Mouse (Mus musculus) spleen, adult 2 months (tissue): ENCODE measurements around the gene Polr2j. TPM values are rescaled to one million over a fixed set of nuclear protein-coding genes. Genes with fewer than 3 reads are reported as not detected.
A peak's percentile ranks its signal among the peaks of the same experiment; 100 is the strongest.

Source experiments
- DNase-seq, 2 experiments: peaks; one replicate each; pipeline versions ENCODE4 v3.0.0 to v3.0.0-alpha.2; 2012 to 2021; ENCODE audit warnings: low spot score in 2 of 2, low read depth in 1 of 2
- H3K27ac ChIP-seq: fragments of 200-500 bp; 2 replicates; pipeline ENCODE4 v1.5.1; 2012; ENCODE audit warnings: low read length, inconsistent platforms; ENCODE audit not compliant: insufficient read depth
- H3K27me3 ChIP-seq: fragments of 200-500 bp; 2 replicates; pipeline ENCODE4 v1.6.1; 2012; ENCODE audit warnings: mild to moderate bottlenecking, moderate library complexity, low read length, inconsistent platforms; ENCODE audit not compliant: control insufficient read depth, insufficient read depth
- H3K36me3 ChIP-seq: fragments of 200-500 bp; 2 replicates; pipeline ENCODE4 v1.6.1; 2012; ENCODE audit warnings: mild to moderate bottlenecking, low read length, inconsistent platforms; ENCODE audit not compliant: control insufficient read depth, insufficient read depth
- H3K4me1 ChIP-seq: fragments of 200-500 bp; 2 replicates; pipeline ENCODE4 v1.6.1; 2011; ENCODE audit warnings: inconsistent platforms; ENCODE audit not compliant: control insufficient read depth, insufficient read depth, insufficient read length
- H3K4me3 ChIP-seq: fragments of 200-500 bp; 2 replicates; pipeline ENCODE4 v1.5.1; 2011; ENCODE audit warnings: mild to moderate bottlenecking, inconsistent platforms; ENCODE audit not compliant: insufficient read depth, insufficient read length; ENCODE audit errors: extremely low read depth
- CTCF ChIP-seq: fragments of 200-500 bp; IDR thresholded peaks from 2 replicates; pipeline ENCODE4 v1.5.1; 2011; ENCODE audit warnings: mild to moderate bottlenecking, inconsistent platforms; ENCODE audit not compliant: insufficient read depth, insufficient read length, insufficient replicate concordance; ENCODE audit errors: extremely low read depth
- POLR2A ChIP-seq: fragments of 200-500 bp; IDR thresholded peaks from 2 replicates; pipeline ENCODE4 v1.6.1; 2011; ENCODE audit warnings: low read depth, low read length, inconsistent platforms
- WGBS: fragments of 180-500 bp; shearing (Covaris S2); methylation state at CpG from one replicate; pipeline ENCODE4 v1.1.7; 2018; 5-methylcytosine and 5-hydroxymethylcytosine counted together
- polyA plus RNA-seq: library from polyadenylated mRNA; depleted of rRNA; stranded (reverse); fragments of >200 nt; gene quantifications from 2 replicates; pipeline ENCODE4 v1.2.3, GENCODE M21; 2012

The Polr2j gene
- polyA plus RNA-seq, 1 experiment = 32.3 TPM

DNA sequence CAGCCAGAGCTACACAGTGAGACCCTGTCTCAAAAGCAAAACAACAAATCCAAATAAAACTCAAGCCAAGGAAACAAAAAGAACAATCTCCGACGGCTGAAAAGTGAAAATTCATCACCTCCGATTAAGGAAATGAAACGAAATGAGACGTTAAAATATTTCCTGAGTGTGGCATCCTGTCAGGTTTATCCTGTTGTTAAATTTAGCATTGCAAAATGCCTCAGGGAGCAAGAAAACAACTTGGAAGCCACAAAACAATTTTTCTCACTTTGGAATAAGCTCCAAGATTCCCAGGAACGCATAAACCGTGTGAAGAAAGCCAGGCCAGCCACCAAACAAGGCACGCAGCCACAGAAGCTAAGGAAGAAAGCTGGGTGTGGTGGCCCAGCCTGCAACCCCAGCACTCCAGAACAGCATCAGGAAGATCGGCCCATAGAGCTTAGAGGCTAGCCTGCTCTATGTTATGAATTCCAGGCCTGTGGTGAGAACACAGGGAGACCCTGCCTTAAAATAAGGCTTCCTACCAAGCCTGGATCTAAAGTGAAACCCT lies 39.4 kb upstream of the Polr2j start:
- no peak for TF ChIP-seq CTCF
- TF ChIP-seq POLR2A = no peak
- H3K27ac ChIP-seq = peak overlapping the region; percentile 17
- no peak overlapping the region for H3K4me3 ChIP-seq
- no peak for DNase-seq
- H3K4me1 ChIP-seq = peaks cover 12% of the 10 kb centered on the region; the same call in 1 of the 2 replicates
- H3K36me3 ChIP-seq = no peaks in the 10 kb centered on the region
- WGBS = 12% methylated on average over 9 of the region's 9 CpGs
- H3K27me3 ChIP-seq = no peaks in the 10 kb centered on the region

DNA sequence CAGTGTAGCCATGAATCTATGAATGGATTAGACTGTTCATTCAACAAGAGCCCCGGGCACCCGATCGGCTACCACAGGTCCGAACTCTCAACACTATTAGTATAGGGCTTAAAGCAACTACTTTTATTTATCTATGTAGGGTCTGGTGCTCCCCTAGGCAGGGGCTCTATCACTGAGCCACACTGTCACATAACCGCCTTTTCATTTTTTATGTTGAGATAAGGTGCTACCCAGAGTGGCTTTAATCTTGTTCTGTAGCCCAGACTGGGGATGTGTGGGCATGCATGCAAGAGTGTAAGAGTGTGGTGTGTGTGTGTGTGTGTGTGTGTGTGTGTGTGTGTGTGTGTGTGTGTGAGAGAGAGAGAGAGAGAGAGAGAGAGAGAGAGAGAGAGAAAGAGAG lies 38.3 kb upstream of the Polr2j start:
- no peaks in the 10 kb centered on the region for H3K36me3 ChIP-seq
- H3K27ac ChIP-seq = no peak overlapping the region
- DNase-seq = no peak
- TF ChIP-seq CTCF (no peak), POLR2A (no peak)
- H3K4me1 ChIP-seq = peaks cover 12% of the 10 kb centered on the region; the same call in 1 of the 2 replicates
- no peaks in the 10 kb centered on the region for H3K27me3 ChIP-seq
- no peak overlapping the region for H3K4me3 ChIP-seq
- 88% methylated on average over 5 of the region's 5 CpGs for WGBS

- Histone ChIP-seq H3K4me3 (no peak overlapping the region), H3K4me1 (peaks cover 14% of the 10 kb centered on the region; the same call in 1 of the 2 replicates), H3K36me3 (no peaks in the 10 kb centered on the region), H3K27ac (no peak overlapping the region), H3K27me3 (no peaks in the 10 kb centered on the region)
- WGBS = 92% methylated on average over 4 of the region's 4 CpGs
- no peak for TF ChIP-seq CTCF
- TF ChIP-seq POLR2A = no peak
- DNase-seq = no peak
These were observed 34.1 kb upstream of the Polr2j start for GRCm38 (mm10) chr5:136082345-136082744.

- Histone ChIP-seq H3K36me3 (no peaks in the 10 kb centered on the region), H3K4me1 (peaks cover 9% of the 10 kb centered on the region; the same call in 1 of the 2 replicates), H3K27me3 (no peaks in the 10 kb centered on the region), H3K27ac (peak within 1 kb of the TSS; percentile 61), H3K4me3 (peak within 1 kb of the TSS; percentile 82)
- WGBS = under 1% methylated on average over 28 of the region's 28 CpGs
- peak; percentile 89 to 92 for DNase-seq
- TF ChIP-seq POLR2A = peak; percentile 21; the same call in 1 of the 2 replicates
- no peak for TF ChIP-seq CTCF
These were observed 32.7 kb upstream of the Polr2j start, which contains the start of gene Rasa4 for GRCm38 (mm10) chr5:136083669-136084107. TSS of gene Rasa4 (plus strand) at chr5:136083916.

DNA sequence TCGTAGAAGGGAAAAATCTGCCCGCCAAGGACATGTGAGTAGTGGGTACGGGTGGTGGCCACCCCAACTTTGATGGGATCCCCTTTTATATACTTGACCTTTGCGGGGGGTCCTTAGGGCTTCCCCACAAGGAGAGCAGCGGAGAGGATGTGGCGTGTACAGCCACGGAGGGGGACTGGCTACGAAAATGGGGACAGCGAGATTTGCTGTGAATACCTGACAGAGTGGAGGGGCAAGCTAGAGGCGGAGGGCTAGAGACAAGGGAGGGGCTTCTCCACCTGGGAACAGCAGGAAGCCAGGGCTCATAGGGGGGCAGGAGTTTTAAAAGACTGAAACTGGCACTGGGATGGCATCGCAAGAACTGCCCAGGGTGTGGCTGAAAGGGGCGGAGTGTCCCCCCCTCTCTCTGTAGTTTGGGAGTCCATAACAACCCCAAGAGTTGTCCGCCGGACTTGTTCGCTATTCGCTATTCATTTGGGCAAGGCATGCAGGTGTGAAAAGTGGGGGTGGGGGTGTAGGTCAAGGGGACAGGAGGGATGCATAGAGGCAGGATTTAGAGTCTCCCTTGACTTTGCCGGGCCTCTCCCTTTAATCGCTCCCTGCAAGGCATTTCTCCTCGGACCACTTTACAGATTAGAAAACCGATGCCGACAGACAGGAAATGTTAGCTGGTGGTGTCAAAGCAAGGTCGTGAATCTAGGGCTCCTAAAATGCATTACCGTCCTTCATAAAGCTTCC lies 32.1 kb upstream of the Polr2j start:
- DNase-seq = no peak
- Histone ChIP-seq H3K36me3 (no peaks in the 10 kb centered on the region), H3K4me3 (peak overlapping the region; percentile 82), H3K4me1 (peaks cover 11% of the 10 kb centered on the region; the same call in 1 of the 2 replicates), H3K27ac (peak overlapping the region; percentile 61), H3K27me3 (no peaks in the 10 kb centered on the region)
- WGBS = 1% methylated on average over 23 of the region's 23 CpGs
- TF ChIP-seq POLR2A (no peak), CTCF (no peak)

DNA sequence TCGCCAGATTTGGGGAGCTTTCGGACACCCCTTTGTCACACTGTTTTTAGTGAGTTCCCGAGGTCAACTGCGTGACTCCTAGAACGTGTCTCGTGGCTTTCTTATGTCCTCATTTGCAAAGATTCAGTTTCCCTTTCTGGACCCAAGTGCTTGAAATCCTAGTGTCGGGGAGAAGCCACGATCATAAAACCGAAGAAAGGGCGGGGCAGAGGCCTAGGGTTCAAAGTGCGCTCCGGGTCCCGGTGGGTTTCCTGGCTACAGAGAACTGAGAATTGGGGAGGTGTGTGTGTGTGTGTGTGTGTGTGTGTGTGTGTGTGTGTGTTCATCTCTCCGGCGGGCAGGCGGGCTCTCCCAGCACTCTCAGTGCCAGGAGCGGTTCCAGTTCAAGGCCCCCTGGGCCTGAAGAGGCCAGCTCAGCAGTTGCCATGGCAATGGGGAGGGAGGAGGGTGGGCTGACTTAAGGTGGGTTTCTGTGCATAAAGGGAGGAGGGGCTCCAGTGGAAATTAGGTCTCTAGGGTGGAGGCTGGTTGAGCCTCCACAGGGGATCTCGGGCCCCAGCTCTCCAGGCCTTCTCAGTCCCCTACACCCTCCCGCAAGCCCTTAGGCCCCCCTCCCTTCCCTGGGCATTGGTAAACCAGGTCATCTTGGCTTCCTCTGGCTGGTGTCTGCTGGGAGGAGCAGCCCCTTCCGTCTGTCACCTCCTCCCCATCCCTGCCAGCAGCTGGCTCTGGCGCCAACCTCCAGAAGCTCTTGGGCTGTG lies 31.4 kb upstream of the Polr2j start:
- no peak for TF ChIP-seq POLR2A
- TF ChIP-seq CTCF = no peak
- H3K27me3 ChIP-seq = no peaks in the 10 kb centered on the region
- peak overlapping the region; percentile 61 for H3K27ac ChIP-seq
- peak overlapping the region; percentile 82 for H3K4me3 ChIP-seq
- peaks cover 14% of the 10 kb centered on the region; the same call in 1 of the 2 replicates for H3K4me1 ChIP-seq
- H3K36me3 ChIP-seq = no peaks in the 10 kb centered on the region
- DNase-seq = peak in 1 of 2 experiments; percentile 15
- 12% methylated on average over 18 of the region's 21 CpGs for WGBS

GRCm38 (mm10) chr5:136086290-136086689 lies 30.1 kb upstream of the Polr2j start:
- 59% methylated on average over 8 of the region's 8 CpGs for WGBS
- H3K4me1 ChIP-seq = peaks cover 14% of the 10 kb centered on the region; the same call in 1 of the 2 replicates
- peak overlapping the region; percentile 0; the same call in 1 of the 2 replicates for H3K4me3 ChIP-seq
- H3K36me3 ChIP-seq = no peaks in the 10 kb centered on the region
- H3K27me3 ChIP-seq = no peaks in the 10 kb centered on the region
- no peak overlapping the region for H3K27ac ChIP-seq
- no peak for DNase-seq
- TF ChIP-seq CTCF (no peak), POLR2A (no peak)
